Mouse (Mus musculus) kidney, embryonic 15.5 days (tissue): ENCODE results near the gene Ms4a4c. TPM values are rescaled to one million over a fixed set of nuclear protein-coding genes. Genes with fewer than 3 reads are reported as not detected.
"Not testable (repeated sequence)": the region's sequence is repeated elsewhere in the genome, so short reads cannot be mapped to it uniquely, and the experiment has no call there.

Experiments
- ATAC-seq: fragments of 200-750 bp; cut with Nextera tagmentation; replicated peaks from 2 replicates; pipeline ENCODE4 v1.8.0; 2017; ENCODE audit warnings: moderate TSS enrichment; ENCODE audit not compliant: low FRiP score
- H3K27ac ChIP-seq: fragments of 300-500 bp; sonication (generic); 2 replicates; pipeline ENCODE4 v1.5.1; 2015; ENCODE audit warnings: mild to moderate bottlenecking, inconsistent platforms
- H3K27me3 ChIP-seq: fragments of 300-500 bp; sonication (generic); 2 replicates; pipeline ENCODE4 v1.6.1; 2015; ENCODE audit warnings: inconsistent platforms
- H3K36me3 ChIP-seq: fragments of 300-500 bp; sonication (generic); 2 replicates; pipeline ENCODE4 v1.6.1; 2015; ENCODE audit warnings: inconsistent platforms
- H3K4me1 ChIP-seq: fragments of 300-500 bp; sonication (generic); 2 replicates; pipeline ENCODE4 v1.6.1; 2015; ENCODE audit warnings: inconsistent platforms
- H3K4me2 ChIP-seq: fragments of 300-500 bp; sonication (generic); 2 replicates; pipeline ENCODE4 v1.6.1; 2015; ENCODE audit warnings: moderate library complexity, mild to moderate bottlenecking, inconsistent platforms
- H3K4me3 ChIP-seq: fragments of 300-500 bp; sonication (generic); replicated peaks from 2 replicates; pipeline ENCODE4 v1.5.1; 2015; ENCODE audit warnings: mild to moderate bottlenecking, inconsistent platforms
- H3K9ac ChIP-seq: fragments of 300-500 bp; sonication (generic); 2 replicates; pipeline ENCODE4 v1.6.1; 2015; ENCODE audit warnings: mild to moderate bottlenecking, inconsistent platforms
- H3K9me3 ChIP-seq: fragments of 300-500 bp; sonication (generic); replicated peaks from 2 replicates; pipeline ENCODE4 v1.6.1; 2016; ENCODE audit warnings: inconsistent platforms
- WGBS: fragments of 180-500 bp; shearing (Covaris S2); methylation state at CpG from one replicate; pipeline ENCODE4 v1.1.7; 2015; ENCODE audit warnings: mixed read lengths; 5-methylcytosine and 5-hydroxymethylcytosine counted together
- polyA plus RNA-seq: library from polyadenylated mRNA; unstranded; fragments of >200 nt; fragmentation: Nextera tagmentation; extraction: Ambion mirVana; gene quantifications from 2 replicates; pipeline ENCODE4 v1.2.1, GENCODE M21; 2015

Gene Ms4a4c
- polyA plus RNA-seq, 1 experiment from 2014 or later, result 1.1 TPM

- Histone ChIP-seq H3K9ac (no peak overlapping the region), H3K4me2 (no peak overlapping the region), H3K4me1 (no peaks in the 10 kb centered on the region), H3K27ac (no peak overlapping the region), H3K9me3 (no peaks in the 10 kb centered on the region), H3K36me3 (no peaks in the 10 kb centered on the region), H3K4me3 (no peak overlapping the region), H3K27me3 (no peaks in the 10 kb centered on the region)
- 88% methylated on average over 1 of the region's 1 CpGs for WGBS
- no peak for ATAC-seq
Observed at GRCm38 (mm10) chr19:11408591-11408990, 4.0 kb downstream of the Ms4a4c start.

- Histone ChIP-seq H3K36me3 (no peaks in the 10 kb centered on the region), H3K27me3 (no peaks in the 10 kb centered on the region), H3K4me1 (no peaks in the 10 kb centered on the region), H3K9me3 (no peaks in the 10 kb centered on the region), H3K27ac (no peak overlapping the region), H3K4me2 (no peak overlapping the region), H3K4me3 (no peak overlapping the region), H3K9ac (no peak overlapping the region)
- ATAC-seq, result no peak
- WGBS, result 83% methylated on average over 1 of the region's 1 CpGs
Observed at GRCm38 (mm10) chr19:11411640-11412039, 7.1 kb downstream of the Ms4a4c start.

- no peak for ATAC-seq
- H3K36me3 ChIP-seq, result no peaks in the 10 kb centered on the region
- H3K9me3 ChIP-seq, result no peaks in the 10 kb centered on the region
- H3K27me3 ChIP-seq, result no peaks in the 10 kb centered on the region
- WGBS, result 86% methylated on average over 1 of the region's 1 CpGs
- no peaks in the 10 kb centered on the region for H3K4me1 ChIP-seq
- H3K4me3 ChIP-seq, result no peak overlapping the region
- H3K27ac ChIP-seq, result no peak overlapping the region
- H3K4me2 ChIP-seq, result no peak overlapping the region
- H3K9ac ChIP-seq, result no peak overlapping the region
Observed at GRCm38 (mm10) chr19:11414084-11414483, 9.5 kb downstream of the Ms4a4c start.

- Histone ChIP-seq H3K4me3 (no peak overlapping the region), H3K9me3 (no peaks in the 10 kb centered on the region), H3K9ac (no peak overlapping the region), H3K4me2 (no peak overlapping the region), H3K4me1 (no peaks in the 10 kb centered on the region), H3K27me3 (no peaks in the 10 kb centered on the region), H3K36me3 (no peaks in the 10 kb centered on the region), H3K27ac (no peak overlapping the region)
- ATAC-seq, result no peak
- WGBS, result 70% methylated on average over 3 of the region's 3 CpGs
Observed at GRCm38 (mm10) chr19:11415581-11415980, 11.0 kb downstream of the Ms4a4c start.

GRCm38 (mm10) chr19:11418865-11419264 lies 14.3 kb downstream of the Ms4a4c start:
- H3K27ac ChIP-seq, H3K36me3 ChIP-seq, H3K4me2 ChIP-seq, H3K4me3 ChIP-seq, H3K9me3 ChIP-seq, H3K27me3 ChIP-seq, H3K9ac ChIP-seq, ATAC-seq, H3K4me1 ChIP-seq: not testable (repeated sequence)
- WGBS, result 80% methylated on average over 3 of the region's 3 CpGs

GRCm38 (mm10) chr19:11431209-11431608 lies 26.6 kb downstream of the Ms4a4c start:
- not testable (repeated sequence) for H3K36me3 ChIP-seq, H3K4me2 ChIP-seq, H3K9ac ChIP-seq, H3K4me3 ChIP-seq, H3K4me1 ChIP-seq, H3K27ac ChIP-seq, ATAC-seq, H3K27me3 ChIP-seq, H3K9me3 ChIP-seq
- WGBS, result 76% methylated on average over 1 of the region's 1 CpGs

- Histone ChIP-seq H3K36me3 (no peaks in the 10 kb centered on the region), H3K27ac (no peak overlapping the region)
- 89% methylated on average over 4 of the region's 4 CpGs for WGBS
Observed at GRCm38 (mm10) chr19:11435058-11435834, 30.7 kb downstream of the Ms4a4c start.

GRCm38 (mm10) chr19:11443338-11443737 lies 38.8 kb downstream of the Ms4a4c start, which contains the start of gene Ms4a4b:
Gene Ms4a4b, plus strand, starts transcription at chr19:11443553.
- no peaks in the 10 kb centered on the region for H3K36me3 ChIP-seq
- no peak for ATAC-seq
- H3K9ac ChIP-seq, result no peak within 1 kb of the TSS
- H3K4me1 ChIP-seq, result no peaks in the 10 kb centered on the region
- no peaks in the 10 kb centered on the region for H3K27me3 ChIP-seq
- no peaks in the 10 kb centered on the region for H3K9me3 ChIP-seq
- no peak within 1 kb of the TSS for H3K27ac ChIP-seq
- H3K4me2 ChIP-seq, result no peak within 1 kb of the TSS
- H3K4me3 ChIP-seq, result no peak within 1 kb of the TSS

More at GRCm38 (mm10) chr19:11435058-11435834, 30.7 kb downstream of the Ms4a4c start:
- no peak overlapping the region for H3K4me2 ChIP-seq
- no peaks in the 10 kb centered on the region for H3K9me3 ChIP-seq
- no peak overlapping the region for H3K9ac ChIP-seq
- no peaks in the 10 kb centered on the region for H3K27me3 ChIP-seq
- ATAC-seq, result no peak
- H3K4me3 ChIP-seq, result no peak overlapping the region
- no peaks in the 10 kb centered on the region for H3K4me1 ChIP-seq

- H3K27me3 ChIP-seq, result no peaks in the 10 kb centered on the region
- H3K4me2 ChIP-seq, result no peak overlapping the region
- H3K9ac ChIP-seq, result no peak overlapping the region
- 78% methylated on average over 5 of the region's 5 CpGs for WGBS
- H3K36me3 ChIP-seq, result no peaks in the 10 kb centered on the region
- no peak overlapping the region for H3K27ac ChIP-seq
- H3K4me1 ChIP-seq, result no peaks in the 10 kb centered on the region
- no peak overlapping the region for H3K4me3 ChIP-seq
- no peak for ATAC-seq
- no peaks in the 10 kb centered on the region for H3K9me3 ChIP-seq
Observed at GRCm38 (mm10) chr19:11443964-11444363, 39.4 kb downstream of the Ms4a4c start.

GRCm38 (mm10) chr19:11447238-11447637 lies 42.7 kb downstream of the Ms4a4c start:
- no peak for ATAC-seq
- no peaks in the 10 kb centered on the region for H3K4me1 ChIP-seq

GRCm38 (mm10) chr19:11459041-11459440 lies 54.5 kb downstream of the Ms4a4c start:
- H3K4me1 ChIP-seq, H3K9ac ChIP-seq, H3K36me3 ChIP-seq, H3K9me3 ChIP-seq, H3K27ac ChIP-seq, H3K4me3 ChIP-seq, H3K27me3 ChIP-seq, ATAC-seq, H3K4me2 ChIP-seq: not testable (repeated sequence)
- whole genome bisulfite sequencing, result 80% methylated on average over 4 of the region's 4 CpGs

More at GRCm38 (mm10) chr19:11447238-11447637, 42.7 kb downstream of the Ms4a4c start:
- Histone ChIP-seq H3K9me3 (no peaks in the 10 kb centered on the region), H3K36me3 (no peaks in the 10 kb centered on the region), H3K4me2 (no peak overlapping the region), H3K9ac (no peak overlapping the region), H3K27me3 (no peaks in the 10 kb centered on the region), H3K4me3 (no peak overlapping the region), H3K27ac (no peak overlapping the region)
- 87% methylated on average over 2 of the region's 2 CpGs for WGBS

GRCm38 (mm10) chr19:11464795-11465194 lies 60.2 kb downstream of the Ms4a4c start:
- not testable (repeated sequence) for H3K4me2 ChIP-seq, H3K4me1 ChIP-seq, H3K9ac ChIP-seq, H3K27me3 ChIP-seq, H3K9me3 ChIP-seq, ATAC-seq, H3K36me3 ChIP-seq, H3K4me3 ChIP-seq, H3K27ac ChIP-seq
- 53% methylated on average over 1 of the region's 1 CpGs for WGBS

GRCm38 (mm10) chr19:11466471-11466870 lies 61.9 kb downstream of the Ms4a4c start:
- H3K9ac ChIP-seq, result no peak overlapping the region
- WGBS, result 74% methylated on average over 5 of the region's 5 CpGs
- H3K9me3 ChIP-seq, result no peaks in the 10 kb centered on the region
- H3K27me3 ChIP-seq, result no peaks in the 10 kb centered on the region
- no peak overlapping the region for H3K4me3 ChIP-seq
- H3K4me1 ChIP-seq, result no peaks in the 10 kb centered on the region
- no peaks in the 10 kb centered on the region for H3K36me3 ChIP-seq
- no peak overlapping the region for H3K27ac ChIP-seq
- no peak overlapping the region for H3K4me2 ChIP-seq
- no peak for ATAC-seq
